Mouse (Mus musculus) cerebellum, adult 8-10 months (tissue): Measurements from ENCODE around the gene Gm29582.
"Not testable (repeated sequence)": the region's sequence is repeated elsewhere in the genome, so short reads cannot be mapped to it uniquely, and the experiment has no call there.

Experiments
- DNase-seq: peaks from one replicate; pipeline ENCODE4 v3.0.0; 2022

Gm29582 gene

DNA sequence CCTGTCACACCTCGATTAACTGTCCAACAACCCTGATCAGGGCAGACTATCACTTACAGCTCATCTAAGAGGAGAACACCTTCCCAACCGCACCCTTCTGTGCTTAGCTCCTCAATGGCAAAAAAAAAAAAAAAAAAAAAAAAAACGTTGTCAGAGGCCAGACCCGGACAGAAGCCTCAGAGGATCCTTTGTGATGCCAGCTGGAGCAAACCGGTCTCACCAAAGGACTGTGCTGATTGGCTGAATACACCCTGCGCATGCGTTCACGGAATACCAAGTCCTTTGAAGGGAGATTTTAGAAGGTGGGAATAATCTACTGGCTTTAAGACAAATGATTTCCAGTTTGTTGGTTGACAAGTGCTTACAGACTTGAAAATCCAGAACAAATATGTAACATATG, at the start of gene Gm29582:
Gene Gm29582, minus strand, starts transcription at position 101 of the 400 bp plus-strand sequence.
- DNase-seq, result not testable (repeated sequence)
